Mouse (Mus musculus) heart, postnatal 4 days (tissue): ENCODE results near the gene Nol10. TPM values are rescaled to one million over a fixed set of nuclear protein-coding genes. Genes with fewer than 3 reads are reported as not detected.
"Not testable (repeated sequence)": the region's sequence is repeated elsewhere in the genome, so short reads cannot be mapped to it uniquely, and the experiment has no call there.

ENCODE experiments used
- DNase-seq: peaks from one replicate; pipeline ENCODE4 v3.0.0; 2021
- total RNA-seq, 2 experiments: library from RNA; stranded (reverse); gene quantifications; 2 replicates each; pipeline ENCODE4 v1.2.3; 2021

The Nol10 gene
- total RNA-seq, 2 experiments from 2014 or later = 10.4 to 11.3 TPM

GRCm38 (mm10) chr12:17411242-17411641 lies 63.0 kb downstream of the Nol10 start:
- DNase-seq = no peak

- DNase-seq = no peak
Measured at GRCm38 (mm10) chr12:17411797-17412526, 63.7 kb downstream of the Nol10 start.

- no peak for DNase-seq
Measured at GRCm38 (mm10) chr12:17414734-17415133, 66.5 kb downstream of the Nol10 start.

GRCm38 (mm10) chr12:17420168-17420810 lies 72.0 kb downstream of the Nol10 start:
- DNase-seq = no peak

GRCm38 (mm10) chr12:17425254-17426169 lies 77.3 kb downstream of the Nol10 start:
- no peak for DNase-seq

- DNase-seq = no peak
Measured at GRCm38 (mm10) chr12:17426735-17427134, 78.5 kb downstream of the Nol10 start.

GRCm38 (mm10) chr12:17430578-17430977 lies 82.3 kb downstream of the Nol10 start:
- no peak for DNase-seq

- no peak for DNase-seq
Measured at GRCm38 (mm10) chr12:17431166-17431565, 82.9 kb downstream of the Nol10 start.

- no peak for DNase-seq
Measured at GRCm38 (mm10) chr12:17431812-17432332, 83.6 kb downstream of the Nol10 start.

GRCm38 (mm10) chr12:17433712-17434111 lies 85.5 kb downstream of the Nol10 start:
- no peak for DNase-seq

- no peak for DNase-seq
Measured at GRCm38 (mm10) chr12:17436471-17436870, 88.2 kb downstream of the Nol10 start.

GRCm38 (mm10) chr12:17440251-17440651 lies 92.0 kb downstream of the Nol10 start:
- peak; percentile 68 for DNase-seq

GRCm38 (mm10) chr12:17441495-17441894 lies 93.2 kb downstream of the Nol10 start:
- peak; percentile 25 for DNase-seq

GRCm38 (mm10) chr12:17444406-17444805 lies 96.1 kb downstream of the Nol10 start:
- peak; percentile 52 for DNase-seq

- no peak for DNase-seq
Measured at GRCm38 (mm10) chr12:17445251-17445650, 97.0 kb downstream of the Nol10 start.

- DNase-seq = no peak
Measured at GRCm38 (mm10) chr12:17448781-17449180, 100.5 kb downstream of the Nol10 start.

GRCm38 (mm10) chr12:17449661-17450091 lies 101.4 kb downstream of the Nol10 start:
- DNase-seq = no peak

GRCm38 (mm10) chr12:17450503-17450902 lies 102.2 kb downstream of the Nol10 start:
- DNase-seq = no peak

- no peak for DNase-seq
Measured at GRCm38 (mm10) chr12:17450908-17451307, 102.7 kb downstream of the Nol10 start.

GRCm38 (mm10) chr12:17452273-17452672 lies 104.0 kb downstream of the Nol10 start:
- DNase-seq = no peak

GRCm38 (mm10) chr12:17453918-17454317 lies 105.7 kb downstream of the Nol10 start:
- no peak for DNase-seq

- DNase-seq = no peak
Measured at GRCm38 (mm10) chr12:17455096-17455495, 106.8 kb downstream of the Nol10 start.

GRCm38 (mm10) chr12:17459223-17459622 lies 111.0 kb downstream of the Nol10 start:
- DNase-seq = not testable (repeated sequence)
